Mouse (Mus musculus) ES-Bruce4 (cell line): ENCODE results near the gene Gp9. TPM values are rescaled to one million over a fixed set of nuclear protein-coding genes. Genes with fewer than 3 reads are reported as not detected.

Experiments
- H3K27ac ChIP-seq: 2 replicates; pipeline ENCODE4 v1.5.1; 2012; ENCODE audit warnings: low read length, inconsistent platforms; ENCODE audit not compliant: insufficient read depth
- H3K27me3 ChIP-seq: 2 replicates; pipeline ENCODE4 v1.6.1; 2012; ENCODE audit warnings: mild to moderate bottlenecking, low read length, inconsistent platforms; ENCODE audit not compliant: control insufficient read depth, poor library complexity, insufficient read depth, severe bottlenecking
- H3K36me3 ChIP-seq: 2 replicates; pipeline ENCODE4 v1.6.1; 2012; ENCODE audit warnings: inconsistent platforms, mild to moderate bottlenecking, low read length, moderate library complexity; ENCODE audit not compliant: control insufficient read depth, poor library complexity, insufficient read depth, severe bottlenecking
- H3K4me1 ChIP-seq: one replicate; pipeline ENCODE4 v1.8.1; 2011; ENCODE audit warnings: low read length; ENCODE audit not compliant: control insufficient read depth, insufficient read depth
- H3K4me3 ChIP-seq: 2 replicates; pipeline ENCODE4 v1.5.1; 2011; ENCODE audit warnings: low read depth, mild to moderate bottlenecking, low read length
- H3K9ac ChIP-seq: 2 replicates; pipeline ENCODE4 v1.6.1; 2012; ENCODE audit warnings: low read depth, mild to moderate bottlenecking, inconsistent platforms; ENCODE audit not compliant: poor library complexity, severe bottlenecking
- H3K9me3 ChIP-seq: replicated peaks from 2 replicates; pipeline ENCODE4 v1.6.1; 2012; ENCODE audit warnings: mild to moderate bottlenecking, low read length, inconsistent platforms; ENCODE audit not compliant: control insufficient read depth, poor library complexity, insufficient read depth, severe bottlenecking
- CTCF ChIP-seq: IDR thresholded peaks from one replicate; pipeline ENCODE4 v1.8.1; 2011; ENCODE audit warnings: low read depth, low read length
- EP300 ChIP-seq: IDR thresholded peaks from 2 replicates; pipeline ENCODE4 v1.6.1; 2011; ENCODE audit warnings: low read depth, low read length; ENCODE audit not compliant: insufficient read depth
- POLR2A ChIP-seq: IDR thresholded peaks from one replicate; pipeline ENCODE4 v1.8.1; 2011; ENCODE audit warnings: low read length; ENCODE audit not compliant: insufficient read depth
- polyA plus RNA-seq: library from polyadenylated mRNA; stranded (reverse); fragments of >200 nt; gene quantifications from 2 replicates; pipeline ENCODE4 v1.2.4, GENCODE M21; 2011; ENCODE audit warnings: low read depth; ENCODE audit not compliant: missing spikeins, insufficient read depth, insufficient read length

Gene Gp9
- polyA plus RNA-seq, 1 experiment, result not detected

DNA sequence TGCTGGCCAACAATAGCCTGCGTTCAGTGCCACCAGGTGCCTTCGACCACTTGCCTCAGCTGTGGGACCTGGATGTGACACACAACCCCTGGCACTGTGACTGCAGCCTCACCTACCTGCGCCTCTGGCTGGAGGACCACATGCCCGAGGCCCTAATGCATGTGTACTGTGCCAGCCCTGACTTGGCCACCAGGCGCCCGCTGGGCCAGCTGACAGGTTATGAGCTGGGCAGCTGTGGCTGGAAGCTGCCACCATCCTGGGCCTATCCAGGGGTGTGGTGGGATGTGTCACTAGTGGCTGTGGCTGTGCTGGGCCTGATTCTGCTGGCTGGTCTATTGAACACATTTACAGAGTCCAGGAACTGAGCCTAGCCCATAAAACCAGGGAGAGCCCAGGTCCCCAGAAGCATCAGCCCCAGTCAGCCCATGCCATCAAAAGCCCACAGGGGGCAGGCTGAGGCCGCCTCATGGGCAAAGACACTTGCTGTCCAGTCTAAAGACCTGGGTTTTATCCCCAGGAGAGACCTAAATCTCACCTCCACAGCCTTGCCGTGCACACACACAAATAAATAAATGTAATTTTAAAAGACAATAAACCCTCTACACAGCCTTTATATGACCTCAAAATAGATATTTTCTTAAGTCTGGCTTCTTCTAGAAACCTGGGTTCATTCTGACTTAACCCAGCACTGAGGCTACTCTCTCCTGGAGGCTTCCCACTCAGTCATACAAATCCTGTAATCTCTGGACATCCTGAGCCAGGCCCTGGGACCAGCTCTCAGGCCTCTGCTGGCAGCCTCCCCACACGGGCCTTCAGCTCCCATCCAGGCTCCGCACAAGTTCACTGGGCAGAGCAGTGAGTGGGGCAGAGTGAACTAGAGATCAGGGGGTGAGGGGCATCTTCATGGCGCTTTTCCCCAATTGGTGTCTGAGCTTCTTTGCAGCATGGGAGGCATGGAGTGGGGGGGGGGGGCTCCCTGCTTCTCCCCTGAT lies 1.6 kb downstream of the Gp9 start:
- Histone ChIP-seq H3K27ac (no peak overlapping the region), H3K9me3 (no peaks in the 10 kb centered on the region), H3K27me3 (no peaks in the 10 kb centered on the region), H3K4me1 (no peaks in the 10 kb centered on the region), H3K9ac (no peak overlapping the region), H3K4me3 (no peak overlapping the region), H3K36me3 (no peaks in the 10 kb centered on the region)
- TF ChIP-seq CTCF, result no peak
- no peak for TF ChIP-seq POLR2A
- no peak for TF ChIP-seq EP300

GRCm38 (mm10) chr6:87780546-87781301 lies 2.9 kb downstream of the Gp9 start:
- TF ChIP-seq CTCF, result no peak

GRCm38 (mm10) chr6:87784033-87784432 lies 6.2 kb downstream of the Gp9 start:
- no peaks in the 10 kb centered on the region for H3K9me3 ChIP-seq
- H3K27me3 ChIP-seq, result no peaks in the 10 kb centered on the region
- H3K4me1 ChIP-seq, result no peaks in the 10 kb centered on the region
- H3K4me3 ChIP-seq, result no peak overlapping the region
- TF ChIP-seq EP300 (no peak), POLR2A (no peak), CTCF (no peak)
- H3K36me3 ChIP-seq, result no peaks in the 10 kb centered on the region
- H3K9ac ChIP-seq, result no peak overlapping the region
- H3K27ac ChIP-seq, result no peak overlapping the region

More at GRCm38 (mm10) chr6:87780546-87781301, 2.9 kb downstream of the Gp9 start:
- no peaks in the 10 kb centered on the region for H3K27me3 ChIP-seq
- H3K27ac ChIP-seq, result no peak overlapping the region
- no peak overlapping the region for H3K9ac ChIP-seq
- no peaks in the 10 kb centered on the region for H3K9me3 ChIP-seq
- no peak overlapping the region for H3K4me3 ChIP-seq
- no peaks in the 10 kb centered on the region for H3K4me1 ChIP-seq
- no peaks in the 10 kb centered on the region for H3K36me3 ChIP-seq

DNA sequence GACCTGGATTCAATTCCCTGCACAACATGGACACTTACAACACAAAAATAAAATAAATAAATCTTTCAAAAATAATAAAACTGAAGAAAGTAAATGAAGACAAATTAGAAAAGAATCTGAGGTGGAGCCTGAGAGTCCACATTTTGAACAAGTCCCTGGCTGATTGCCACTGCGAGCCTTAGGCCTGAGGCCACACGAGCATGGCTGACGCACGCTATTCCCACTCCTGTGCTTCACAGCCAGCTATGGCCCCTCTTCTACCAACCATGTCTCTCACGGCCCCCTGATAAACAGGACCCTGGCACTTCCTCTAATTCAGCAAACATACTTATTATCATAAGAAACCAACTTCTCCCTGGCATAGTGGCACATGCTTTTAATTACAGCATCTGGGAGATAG lies 8.7 kb downstream of the Gp9 start:
- H3K9me3 ChIP-seq, result no peaks in the 10 kb centered on the region
- H3K27me3 ChIP-seq, result no peaks in the 10 kb centered on the region
- H3K4me1 ChIP-seq, result no peaks in the 10 kb centered on the region
- no peak overlapping the region for H3K4me3 ChIP-seq
- H3K9ac ChIP-seq, result no peak overlapping the region
- TF ChIP-seq CTCF (no peak), EP300 (no peak)
- no peak overlapping the region for H3K27ac ChIP-seq
- H3K36me3 ChIP-seq, result no peaks in the 10 kb centered on the region

DNA sequence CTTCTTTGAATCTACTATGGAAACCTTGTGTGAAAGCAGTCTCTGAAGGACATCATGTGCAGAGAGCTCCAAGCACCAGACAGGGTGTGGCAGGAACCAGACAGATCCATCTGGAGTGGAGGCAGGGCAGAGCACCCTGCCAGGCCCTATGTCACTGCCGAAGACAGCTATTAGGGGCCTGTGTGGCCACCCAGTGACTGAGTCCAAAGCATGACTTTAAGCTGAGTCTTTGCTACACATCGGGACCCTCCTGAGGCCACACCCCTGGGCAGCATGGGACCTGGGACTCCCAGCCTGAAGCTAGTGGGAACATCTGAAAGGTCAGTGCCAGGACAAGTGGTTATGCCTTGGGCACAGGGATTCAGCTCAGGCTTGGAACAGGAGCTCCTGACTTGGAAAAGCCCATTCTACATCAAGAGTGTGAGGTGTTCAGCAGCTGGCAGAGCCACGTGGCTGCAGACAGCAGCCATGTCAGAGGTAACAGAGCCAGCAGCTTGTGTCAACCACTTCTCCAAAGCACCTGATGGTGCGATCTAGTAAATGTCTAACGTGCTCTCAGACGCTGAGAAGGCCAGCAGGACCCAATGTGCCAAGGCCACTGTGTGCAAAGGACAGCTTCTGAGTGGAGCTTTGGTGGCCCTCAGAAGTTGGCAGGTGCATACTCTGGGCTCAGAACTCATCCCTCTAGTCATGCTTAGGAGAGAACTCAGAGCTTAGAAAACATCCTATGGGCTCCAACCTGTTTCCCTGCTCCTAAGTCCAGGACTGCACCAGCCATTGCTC lies 9.4 kb downstream of the Gp9 start:
- Histone ChIP-seq H3K4me1 (no peaks in the 10 kb centered on the region), H3K27me3 (no peaks in the 10 kb centered on the region), H3K4me3 (no peak overlapping the region), H3K9me3 (no peaks in the 10 kb centered on the region), H3K27ac (no peak overlapping the region), H3K9ac (no peak overlapping the region), H3K36me3 (no peaks in the 10 kb centered on the region)
- no peak for TF ChIP-seq CTCF
- no peak for TF ChIP-seq POLR2A
- no peak for TF ChIP-seq EP300
